Mouse (Mus musculus) urinary bladder, postnatal 36 days (tissue): ENCODE measurements around the gene Rab4a.

Experiments
- DNase-seq, 2 experiments: peaks; one replicate each; pipeline ENCODE4 v3.0.0; 2022; ENCODE audit warnings: low spot score in 2 of 2, mixed read lengths in 1 of 2

Gene Rab4a

GRCm38 (mm10) chr8:123813173-123813891, 7.5 kb downstream of the Rab4a start:
- peak in 1 of 2 experiments; percentile 26 for DNase-seq

GRCm38 (mm10) chr8:123813892-123814266, 8.1 kb downstream of the Rab4a start:
- DNase-seq = no peak

- DNase-seq = no peak
These were observed 9.5 kb downstream of the Rab4a start for GRCm38 (mm10) chr8:123815325-123815724.

- no peak for DNase-seq
These were observed 11.2 kb downstream of the Rab4a start for GRCm38 (mm10) chr8:123816939-123817338.

GRCm38 (mm10) chr8:123817747-123818146, 12.0 kb downstream of the Rab4a start:
- no peak for DNase-seq

- DNase-seq = no peak
These were observed 14.2 kb downstream of the Rab4a start for GRCm38 (mm10) chr8:123819683-123820610.

- no peak for DNase-seq
These were observed 15.0 kb downstream of the Rab4a start for GRCm38 (mm10) chr8:123820780-123821179.

GRCm38 (mm10) chr8:123823111-123823510, 17.3 kb downstream of the Rab4a start:
- DNase-seq = no peak

- DNase-seq = no peak
These were observed 17.8 kb downstream of the Rab4a start for GRCm38 (mm10) chr8:123823532-123824123.

- DNase-seq = no peak
These were observed 20.2 kb downstream of the Rab4a start for GRCm38 (mm10) chr8:123826001-123826400.

- DNase-seq = no peak
These were observed 21.0 kb downstream of the Rab4a start for GRCm38 (mm10) chr8:123826758-123827157.

- DNase-seq = no peak
These were observed 21.7 kb downstream of the Rab4a start for GRCm38 (mm10) chr8:123827523-123827922.

GRCm38 (mm10) chr8:123832757-123833156, 27.0 kb downstream of the Rab4a start:
- DNase-seq = peak; percentile 60 to 74

GRCm38 (mm10) chr8:123835451-123835850, 29.7 kb downstream of the Rab4a start:
- peak in 1 of 2 experiments; percentile 38 for DNase-seq

- no peak for DNase-seq
These were observed 30.6 kb downstream of the Rab4a start for GRCm38 (mm10) chr8:123836354-123836753.

- DNase-seq = no peak
These were observed 32.7 kb downstream of the Rab4a start for GRCm38 (mm10) chr8:123838496-123838895.

- no peak for DNase-seq
These were observed 35.0 kb downstream of the Rab4a start for GRCm38 (mm10) chr8:123840578-123841345.

- DNase-seq = no peak
These were observed 36.3 kb downstream of the Rab4a start for GRCm38 (mm10) chr8:123842086-123842485.

- no peak for DNase-seq
These were observed 38.6 kb downstream of the Rab4a start for GRCm38 (mm10) chr8:123844341-123844740.

- DNase-seq = no peak
These were observed 39.3 kb downstream of the Rab4a start for GRCm38 (mm10) chr8:123845114-123845513.

GRCm38 (mm10) chr8:123845991-123846390, 40.2 kb downstream of the Rab4a start:
- no peak for DNase-seq

GRCm38 (mm10) chr8:123846509-123846908, 40.7 kb downstream of the Rab4a start:
- no peak for DNase-seq
